Mouse (Mus musculus): ENCODE data around the gene Wbp2nl. TPM values are rescaled to one million over a fixed set of nuclear protein-coding genes. Genes with fewer than 3 reads are reported as not detected.

The Wbp2nl gene
- total and polyA plus RNA-seq, 3 experiments, result not detected

GRCm38 (mm10) chr15:82272295-82272694 lies 26.5 kb upstream of the Wbp2nl start:
- Histone ChIP-seq H3K79me2 (ENCODE audit: control insufficient read depth, insufficient read depth, low read length, poor library complexity) (no peaks in the 10 kb centered on the region), H3K4me3 (ENCODE audit: control insufficient read depth in 1 of 2, insufficient read depth in 1 of 2, low read depth in 2 of 2, low read length in 2 of 2) (no peak overlapping the region), H3K9ac (ENCODE audit: control insufficient read depth, low read depth, low read length, poor library complexity, severe bottlenecking) (no peak overlapping the region), H3K4me1 (ENCODE audit: control insufficient read depth in 1 of 2, insufficient read depth in 2 of 2, low read length in 2 of 2) (no peaks in the 10 kb centered on the region), H3K27ac (ENCODE audit: control insufficient read depth, low read depth, low read length) (no peak overlapping the region), H3K27me3 (ENCODE audit: control insufficient read depth in 1 of 2, insufficient read depth in 2 of 2, low read length in 2 of 2) (no peaks in the 10 kb centered on the region), H3K36me3 (ENCODE audit: control insufficient read depth in 1 of 2, insufficient read depth in 2 of 2, low read length in 2 of 2) (no peaks in the 10 kb centered on the region), H3K9me3 (replicated peaks; ENCODE audit: insufficient read depth, low read length) (no peaks in the 10 kb centered on the region)
- DNase-seq (ENCODE audit: low read depth, low spot score), result no peak
- TF ChIP-seq ZMIZ1 (IDR thresholded peaks at IDR 0.05; ENCODE audit: low read depth, low read length) (no peak), SMC3 (IDR thresholded peaks at IDR 0.05; ENCODE audit: low read depth, low read length) (no peak), HCFC1 (IDR thresholded peaks at IDR 0.05; ENCODE audit: low read depth, low read length) (no peak), MAX (IDR thresholded peaks at IDR 0.05; ENCODE audit: low read length) (no peak), POLR2AphosphoS5 (IDR thresholded peaks at IDR 0.05; ENCODE audit: borderline replicate concordance, low read depth, low read length) (no peak), ETS1 (IDR thresholded peaks at IDR 0.05; ENCODE audit: low read depth, low read length) (no peak), UBTF (IDR thresholded peaks at IDR 0.05; ENCODE audit: borderline replicate concordance, insufficient read depth, low read depth, low read length) (no peak), POLR2AphosphoS2 (IDR thresholded peaks at IDR 0.05; ENCODE audit: low read length) (no peak), POLR2A (IDR thresholded peaks at IDR 0.05; ENCODE audit: control insufficient read depth in 1 of 2, insufficient read depth in 1 of 2, low read depth in 1 of 2, low read length in 2 of 2, poor library complexity in 1 of 2) (no peak), BHLHE40 (IDR thresholded peaks at IDR 0.05; ENCODE audit: borderline replicate concordance, low read depth, low read length) (no peak), TCF12 (IDR thresholded peaks at IDR 0.05; ENCODE audit: low read depth, low read length) (no peak), MYB (IDR thresholded peaks at IDR 0.05; ENCODE audit: low read depth, low read length) (no peak), MEF2A (IDR thresholded peaks at IDR 0.05; ENCODE audit: extremely low read depth, insufficient replicate concordance, low read depth, low read length, poor library complexity, severe bottlenecking) (no peak), E2F4 (IDR thresholded peaks at IDR 0.05; ENCODE audit: borderline replicate concordance, low read depth, low read length) (no peak), ZC3H11A (IDR thresholded peaks at IDR 0.05; ENCODE audit: low read depth, low read length) (no peak), MAFK (IDR thresholded peaks at IDR 0.05; ENCODE audit: borderline replicate concordance, low read depth, low read length) (no peak)

- H3K79me2 ChIP-seq (ENCODE audit: control insufficient read depth, insufficient read depth, low read length, poor library complexity), result no peaks in the 10 kb centered on the region
- no peaks in the 10 kb centered on the region for H3K9me3 ChIP-seq (replicated peaks; ENCODE audit: insufficient read depth, low read length)
- H3K4me3 ChIP-seq (ENCODE audit: control insufficient read depth in 1 of 2, insufficient read depth in 1 of 2, low read depth in 2 of 2, low read length in 2 of 2), result no peak within 1 kb of the TSS
- H3K27me3 ChIP-seq (ENCODE audit: control insufficient read depth in 1 of 2, insufficient read depth in 2 of 2, low read length in 2 of 2), result no peaks in the 10 kb centered on the region
- no peak within 1 kb of the TSS for H3K9ac ChIP-seq (ENCODE audit: control insufficient read depth, low read depth, low read length, poor library complexity, severe bottlenecking)
- H3K4me1 ChIP-seq (ENCODE audit: control insufficient read depth in 1 of 2, insufficient read depth in 2 of 2, low read length in 2 of 2), result no peaks in the 10 kb centered on the region
- DNase-seq (ENCODE audit: low read depth, low spot score), result no peak
- H3K36me3 ChIP-seq (ENCODE audit: control insufficient read depth in 1 of 2, insufficient read depth in 2 of 2, low read length in 2 of 2), result no peaks in the 10 kb centered on the region
- no peak within 1 kb of the TSS for H3K27ac ChIP-seq (ENCODE audit: control insufficient read depth, low read depth, low read length)
- no peak for TF ChIP-seq GABPA (IDR thresholded peaks at IDR 0.05; ENCODE audit: low read depth, low read length)
- TF ChIP-seq MAX (IDR thresholded peaks at IDR 0.05; ENCODE audit: low read length), result no peak
- no peak for TF ChIP-seq GATA1 (IDR thresholded peaks at IDR 0.05; ENCODE audit: low read depth, low read length)
- TF ChIP-seq ZNF384 (IDR thresholded peaks at IDR 0.05; ENCODE audit: low read depth, low read length), result no peak
- TF ChIP-seq MYC (IDR thresholded peaks at IDR 0.05; ENCODE audit: low read depth, low read length), result no peak
Observed at GRCm38 (mm10) chr15:82274593-82274926, 24.2 kb upstream of the Wbp2nl start, which contains the start of gene Sept3. Sept3 (plus strand) TSS chr15:82274893.
